Mouse (Mus musculus) liver, embryonic 14.5 days (tissue): ENCODE measurements at regions not wholly inside any gene's neighbourhood (a gene's known extent, or its start where the extent isn't known, plus 50 kb on each side); places are given as distances from the start of the nearest gene placed in this dataset.

Experiments used
- CTCF ChIP-seq: IDR thresholded peaks from 2 replicates; pipeline ENCODE4 v1.5.1; 2016; ENCODE audit warnings: antibody characterized with exemption, low read depth, control low read depth
- EP300 ChIP-seq: IDR thresholded peaks from 2 replicates; pipeline ENCODE4 v1.6.1; 2016; ENCODE audit warnings: antibody characterized with exemption, low read depth

GRCm38 (mm10) chr7:110699596-110699995 lies 68.4 kb upstream of the Ampd3 start:
- TF ChIP-seq CTCF = no peak
- no peak for TF ChIP-seq EP300
